Mouse (Mus musculus): ENCODE measurements around the gene Tcp10c. TPM values are rescaled to one million over a fixed set of nuclear protein-coding genes. Genes with fewer than 3 reads are reported as not detected.
"Not testable (repeated sequence)": the region's sequence is repeated elsewhere in the genome, so short reads cannot be mapped to it uniquely, and the experiment has no call there.

The Tcp10c gene
- polyA plus RNA-seq, 1 experiment = 0.08 TPM

GRCm38 (mm10) chr17:13422638-13423037 is 68.3 kb downstream of the Tcp10c start:
- not testable (repeated sequence) for H3K4me1 ChIP-seq (ENCODE audit: control insufficient read depth, insufficient read depth, low read length); H3K4me3 ChIP-seq (ENCODE audit: insufficient read depth, low read length); H3K27ac ChIP-seq (ENCODE audit: insufficient read depth, low read length)

DNA sequence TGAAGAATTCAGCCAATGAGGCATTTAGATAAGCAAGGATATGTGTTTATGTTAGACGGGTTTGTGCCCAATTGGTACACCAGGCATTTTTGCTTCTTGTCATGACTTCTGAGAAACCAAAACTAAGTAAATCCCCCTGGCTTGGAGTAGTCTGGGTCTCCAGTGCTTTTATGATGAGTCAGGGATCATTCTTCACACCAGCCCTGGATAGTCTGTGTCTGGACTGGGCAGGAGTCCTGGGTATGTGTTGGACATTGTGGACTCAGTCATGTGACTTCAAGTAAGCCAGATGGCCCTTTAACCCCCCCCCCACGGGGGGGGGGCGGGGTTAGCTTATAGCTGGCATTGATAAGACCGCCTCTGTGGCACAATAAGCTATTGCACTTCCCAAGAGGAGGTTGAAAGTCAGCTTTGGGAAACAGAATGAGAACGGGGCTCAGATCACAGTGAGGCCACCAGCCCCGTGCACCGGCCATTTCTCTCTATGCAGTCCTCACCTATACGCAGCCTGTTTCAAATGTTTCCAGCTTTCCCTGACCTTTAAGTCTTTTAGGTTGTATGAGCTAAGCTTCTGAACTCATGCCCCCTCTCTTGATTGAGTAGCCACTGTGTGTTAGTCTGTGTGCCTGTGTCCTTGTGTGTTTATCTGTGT is 69.1 kb downstream of the Tcp10c start:
- H3K27ac ChIP-seq (ENCODE audit: insufficient read depth, low read length); H3K4me3 ChIP-seq (ENCODE audit: insufficient read depth, low read length); H3K4me1 ChIP-seq (ENCODE audit: control insufficient read depth, insufficient read depth, low read length): not testable (repeated sequence)

DNA sequence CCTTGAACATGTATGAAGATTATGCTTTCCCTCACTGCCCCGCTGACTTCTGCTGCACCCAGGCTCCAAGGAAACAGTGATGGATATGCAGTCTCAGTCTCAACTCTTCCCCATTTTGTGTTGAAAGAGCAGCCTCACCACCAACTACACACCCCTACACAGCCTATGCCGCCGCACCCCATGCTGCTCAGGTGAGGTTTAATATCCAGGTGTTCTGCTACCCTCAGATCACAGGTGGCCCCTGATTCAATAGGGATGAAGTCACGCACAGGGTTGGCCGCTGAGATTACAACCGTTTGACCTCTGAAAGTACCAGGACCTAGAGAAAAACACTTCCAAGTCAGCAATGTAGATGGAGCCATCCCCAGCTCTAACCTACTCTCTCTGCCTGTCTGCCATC is 69.9 kb downstream of the Tcp10c start:
- not testable (repeated sequence) for H3K4me3 ChIP-seq (ENCODE audit: insufficient read depth, low read length); H3K27ac ChIP-seq (ENCODE audit: insufficient read depth, low read length)

GRCm38 (mm10) chr17:13425694-13426093 is 71.3 kb downstream of the Tcp10c start:
- H3K27ac ChIP-seq (ENCODE audit: insufficient read depth, low read length); H3K4me1 ChIP-seq (ENCODE audit: control insufficient read depth, insufficient read depth, low read length); H3K4me3 ChIP-seq (ENCODE audit: insufficient read depth, low read length): not testable (repeated sequence)

More for the DNA sequence above, 69.9 kb downstream of the Tcp10c start:
- H3K4me1 ChIP-seq (ENCODE audit: control insufficient read depth, insufficient read depth, low read length) = not testable (repeated sequence)

- H3K4me3 ChIP-seq (ENCODE audit: insufficient read depth, low read length); H3K4me1 ChIP-seq (ENCODE audit: control insufficient read depth, insufficient read depth, low read length); H3K27ac ChIP-seq (ENCODE audit: insufficient read depth, low read length): not testable (repeated sequence)
These were observed 72.1 kb downstream of the Tcp10c start for GRCm38 (mm10) chr17:13426508-13426907.

Other genes starting within 250 kb of the Tcp10c start
- gene Unc93a, start 222.8 kb upstream of the Tcp10c start, polyA plus RNA-seq (2012; rRNA removed) = not detected in 2 replicates
- not detected in 2 replicates for gene Smok2a, start 133.4 kb upstream of the Tcp10c start, polyA plus RNA-seq (2012; rRNA removed)
- not detected in 2 replicates for gene Smok2b, start 124.3 kb upstream of the Tcp10c start, polyA plus RNA-seq (2012; rRNA removed)